In the genomic region with DNA sequence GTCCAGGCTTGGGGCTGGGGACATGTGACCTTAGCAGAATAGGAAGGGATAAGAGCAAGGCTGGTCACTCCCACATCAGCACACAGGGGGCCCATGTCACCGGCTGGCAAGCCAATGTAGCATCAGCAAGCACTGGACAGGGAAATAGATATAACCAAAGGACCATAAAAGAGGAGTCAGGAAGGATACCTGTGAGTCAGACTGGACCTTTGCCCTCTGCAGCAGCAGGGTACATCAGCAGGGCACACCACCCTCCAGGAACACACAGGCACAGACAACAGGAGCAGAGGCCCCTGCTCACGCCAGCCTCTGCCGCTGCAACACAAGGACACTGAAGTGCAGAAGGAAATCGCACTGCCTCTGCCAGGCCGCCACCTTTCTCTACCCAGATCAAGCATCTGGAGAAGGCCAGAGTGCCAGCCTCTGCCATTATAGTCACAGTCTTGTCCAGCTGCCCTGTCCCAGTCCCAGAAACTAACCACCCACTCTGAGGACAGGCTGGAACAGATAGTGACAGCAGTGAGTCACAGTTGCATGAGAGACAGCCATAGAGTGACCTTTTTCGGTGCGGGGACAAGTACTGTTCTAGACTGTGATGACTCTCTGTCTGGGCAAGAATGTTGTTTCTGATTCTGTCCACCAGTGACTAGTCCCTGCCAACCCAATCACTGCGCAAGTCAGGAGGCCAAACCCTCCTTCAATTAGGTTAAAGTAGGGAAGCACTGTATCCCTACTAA, we compare ENCODE assay signal across 20 mouse cellular contexts. TPM values are rescaled to one million over a fixed set of nuclear protein-coding genes. Genes with fewer than 3 reads are reported as not detected.
DNase-seq lines count a peak whose midpoint lies in the region; ATAC-seq and TF ChIP-seq lines count a peak whose summit lies in the region.
"Had no signal": no experiment of that assay in that cellular context is flagged by ENCODE, and none has a peak within 500 bp of the region (broad histone marks: within the 10 kb centered on the region; RNA-seq: fewer than 3 reads in every experiment).

No protein-coding gene starts in this region.

- H3K4me2 ChIP-seq in lung, postnatal 0 days (replicated peaks; ENCODE audit: low read depth, low read length) = no peak overlapping the region
- H3K4me2 ChIP-seq in intestine, embryonic 16.5 days (ENCODE audit: low read depth, low read length) = no peak overlapping the region
- no peak overlapping the region for H3K4me2 ChIP-seq in liver, postnatal 0 days (ENCODE audit: low read depth, low read length)
- H3K4me2 ChIP-seq: embryonic facial prominence, embryonic 15.5 days; forebrain, embryonic 15.5 days; heart, embryonic 12.5 days; hindbrain, embryonic 14.5 days had no signal

- no peak for DNase-seq in lung, postnatal 0 days (ENCODE audit: low spot score)
- DNase-seq in lung, postnatal 25 days (ENCODE audit: low spot score) = no peak
- peak; percentile 12 for DNase-seq in adrenal gland, postnatal 25 days
- DNase-seq in gastrocnemius, adult 8-10 months (ENCODE audit: low spot score in 2 of 2) = no peak
- DNase-seq in liver, postnatal 0 days = no peak
- DNase-seq in gastrocnemius, adult 18-20 months (ENCODE audit: low spot score) = no peak
- DNase-seq: cerebellum, adult 11 months; cerebellum, adult 8-10 months; cerebellum, postnatal 14 days; embryo, embryonic 11 days; gastrocnemius, postnatal 25 days; kidney, adult 18-20 months had no signal

- peak; percentile 46; the same call in 1 of the 2 replicates for ATAC-seq in lung, postnatal 0 days
- ATAC-seq in intestine, embryonic 16.5 days = peak; percentile 97
- no peak for ATAC-seq in liver, postnatal 0 days
- ATAC-seq: forebrain, embryonic 15.5 days had no signal

- no peaks in the 10 kb centered on the region for H3K4me1 ChIP-seq in lung, postnatal 0 days (ENCODE audit: insufficient read depth, low read depth, low read length)
- 0 out of 2 replicates have a peak, but pooled peaks cover 3% of the 10 kb centered on the region for H3K4me1 ChIP-seq in intestine, embryonic 16.5 days (ENCODE audit: control insufficient read depth, insufficient read depth, low read length)
- H3K4me1 ChIP-seq in liver, postnatal 0 days (ENCODE audit: insufficient read depth) = no peaks in the 10 kb centered on the region
- H3K4me1 ChIP-seq: embryonic facial prominence, embryonic 15.5 days; heart, embryonic 12.5 days had no signal

- no peaks in the 10 kb centered on the region for H3K9me3 ChIP-seq in lung, postnatal 0 days (ENCODE audit: low read length)
- no peaks in the 10 kb centered on the region for H3K9me3 ChIP-seq in intestine, embryonic 16.5 days (ENCODE audit: control insufficient read depth, low read length)
- no peaks in the 10 kb centered on the region for H3K9me3 ChIP-seq in liver, postnatal 0 days (ENCODE audit: low read length)
- H3K9me3 ChIP-seq: embryonic facial prominence, embryonic 15.5 days; forebrain, embryonic 10.5 days; forebrain, embryonic 15.5 days; heart, embryonic 12.5 days; hindbrain, embryonic 10.5 days had no signal

- TF ChIP-seq EP300 in lung, postnatal 0 days (IDR thresholded peaks at IDR 0.05) = no peak
- no peak for TF ChIP-seq EP300 in liver, postnatal 0 days (IDR thresholded peaks at IDR 0.05; ENCODE audit: low read depth)

- H3K27me3 ChIP-seq in lung, postnatal 0 days (replicated peaks; ENCODE audit: insufficient read depth, low read length) = no peaks in the 10 kb centered on the region
- H3K27me3 ChIP-seq in intestine, embryonic 16.5 days (replicated peaks; ENCODE audit: control insufficient read depth, insufficient read depth, low read length) = no peaks in the 10 kb centered on the region
- H3K27me3 ChIP-seq in liver, postnatal 0 days (ENCODE audit: insufficient read depth, low read length) = no peaks in the 10 kb centered on the region
- H3K27me3 ChIP-seq: embryonic facial prominence, embryonic 15.5 days; forebrain, embryonic 15.5 days had no signal

- TF ChIP-seq CTCF in lung, postnatal 0 days (IDR thresholded peaks at IDR 0.05) = no peak
- TF ChIP-seq CTCF in liver, postnatal 0 days (IDR thresholded peaks at IDR 0.05; ENCODE audit: low read depth) = no peak

- no peaks in the 10 kb centered on the region for H3K36me3 ChIP-seq in lung, postnatal 0 days (ENCODE audit: insufficient read depth, low read length)
- no peaks in the 10 kb centered on the region for H3K36me3 ChIP-seq in intestine, embryonic 16.5 days (ENCODE audit: control insufficient read depth, insufficient read depth, low read length)
- H3K36me3 ChIP-seq in liver, postnatal 0 days (replicated peaks; ENCODE audit: insufficient read depth, low read length) = no peaks in the 10 kb centered on the region
- H3K36me3 ChIP-seq: embryonic facial prominence, embryonic 15.5 days; forebrain, embryonic 10.5 days; forebrain, embryonic 15.5 days; heart, embryonic 12.5 days; hindbrain, embryonic 10.5 days had no signal

- WGBS in lung, postnatal 0 days = 85% methylated on average over 8 of the region's 8 CpGs
- 66% methylated on average over 8 of the region's 8 CpGs for WGBS in intestine, embryonic 16.5 days
- WGBS in liver, postnatal 0 days (ENCODE audit: insufficient replicate concordance) = 77% methylated on average over 8 of the region's 8 CpGs

- no peak overlapping the region for H3K9ac ChIP-seq in lung, postnatal 0 days (replicated peaks; ENCODE audit: low read depth)
- H3K9ac ChIP-seq in intestine, embryonic 16.5 days (ENCODE audit: low read depth, low read length) = no peak overlapping the region; the same call in 1 of the 2 replicates
- no peak overlapping the region for H3K9ac ChIP-seq in liver, postnatal 0 days (replicated peaks)
- H3K9ac ChIP-seq: embryonic facial prominence, embryonic 15.5 days; forebrain, embryonic 15.5 days; heart, embryonic 12.5 days; hindbrain, embryonic 14.5 days had no signal

- no peak overlapping the region for H3K27ac ChIP-seq in lung, postnatal 0 days (ENCODE audit: low read length)
- H3K27ac ChIP-seq in intestine, embryonic 16.5 days (ENCODE audit: low read length) = 0 out of 2 replicates have a peak overlapping the region, but pooled peaks have one; percentile 42
- no peak overlapping the region for H3K27ac ChIP-seq in liver, postnatal 0 days (ENCODE audit: low read depth)
- H3K27ac ChIP-seq: embryonic facial prominence, embryonic 15.5 days; forebrain, embryonic 10.5 days; forebrain, embryonic 15.5 days; hindbrain, embryonic 10.5 days; hindbrain, embryonic 14.5 days had no signal

- H3K4me3 ChIP-seq in lung, postnatal 0 days (ENCODE audit: low read depth, low read length) = no peak overlapping the region
- H3K4me3 ChIP-seq in intestine, embryonic 16.5 days (ENCODE audit: low read length) = no peak overlapping the region
- H3K4me3 ChIP-seq in liver, postnatal 0 days (ENCODE audit: low read depth, low read length) = no peak overlapping the region
- H3K4me3 ChIP-seq: embryonic facial prominence, embryonic 15.5 days; erythroblast, embryonic 14.5 days; forebrain, embryonic 10.5 days; forebrain, embryonic 15.5 days; heart, embryonic 12.5 days; hindbrain, embryonic 10.5 days had no signal

RNA-seq across cellular contexts. Expression of a gene that starts 34.5 kb away (rescaled TPM):
- 2.4 and 2.6 TPM in 2 replicates for polyA plus RNA-seq in lung, postnatal 0 days (2015; fragmentation: Nextera tagmentation; extraction: Ambion mirVana)
- total RNA-seq in adrenal gland, postnatal 25 days (2021) = 6.6 and 9.3 TPM in 2 replicates
- 8.1 and 8.2 TPM in 2 replicates for polyA plus RNA-seq in intestine, embryonic 16.5 days (2015; fragmentation: Nextera tagmentation; extraction: Ambion mirVana)
- total RNA-seq in gastrocnemius, adult 8-10 months (2022) = 1 to 10 TPM; 2.9 to 4.9 (median 3.7) TPM
- polyA plus RNA-seq in liver, postnatal 0 days (2015; fragmentation: Nextera tagmentation; extraction: Ambion mirVana) = 0.63 TPM in 2 replicates
- total RNA-seq in gastrocnemius, adult 18-20 months (2021) = 1 to 10 TPM; 4.0 to 4.1 TPM
- polyA plus RNA-seq: erythroblast, embryonic 14.5 days had no signal
